In genomic region chr16:91484387-91484786, GRCm38 (mm10) we compare ENCODE assay signal across 7 mouse cellular contexts. TPM values are rescaled to one million over a fixed set of nuclear protein-coding genes. Genes with fewer than 3 reads are reported as not detected.
A peak's percentile ranks its signal among the peaks of the same experiment; 100 is the strongest.
DNase-seq lines count a peak whose midpoint lies in the region; ATAC-seq and TF ChIP-seq lines count a peak whose summit lies in the region.

No protein-coding gene starts in this region.

- no peak for ATAC-seq in lung, embryonic 15.5 days (ENCODE audit: borderline replicate concordance, extremely low read depth, low FRiP score, low TSS enrichment)
- no peak for ATAC-seq in embryonic facial prominence, embryonic 15.5 days (ENCODE audit: insufficient number of reproducible peaks, low FRiP score, low TSS enrichment, low read depth)
- peak; percentile 24; the same call in 1 of the 2 replicates for ATAC-seq in hindbrain, embryonic 15.5 days (ENCODE audit: low FRiP score, low read depth)
- ATAC-seq in midbrain, postnatal 0 days (ENCODE audit: low FRiP score), result peak; percentile 35; the same call in 1 of the 2 replicates

- H3K4me2 ChIP-seq in lung, embryonic 15.5 days, result peak overlapping the region; percentile 63
- H3K4me2 ChIP-seq in embryonic facial prominence, embryonic 15.5 days (replicated peaks), result peak overlapping the region; percentile 65
- H3K4me2 ChIP-seq in hindbrain, embryonic 15.5 days, result peak overlapping the region; percentile 63
- H3K4me2 ChIP-seq in midbrain, postnatal 0 days (ENCODE audit: low read depth, low read length, poor library complexity, severe bottlenecking), result peak overlapping the region; percentile 72

- TF ChIP-seq CTCF in midbrain, postnatal 0 days (IDR thresholded peaks at IDR 0.05), result peak; percentile 1; the same call in 1 of the 2 replicates

- WGBS in lung, embryonic 15.5 days, result 46% methylated on average over 17 of the region's 17 CpGs
- WGBS in embryonic facial prominence, embryonic 15.5 days, result 50% methylated on average over 17 of the region's 17 CpGs
- WGBS in hindbrain, embryonic 15.5 days, result 54% methylated on average over 17 of the region's 17 CpGs
- WGBS in midbrain, postnatal 0 days, result 47% methylated on average over 17 of the region's 17 CpGs

- no peaks in the 10 kb centered on the region for H3K27me3 ChIP-seq in lung, embryonic 15.5 days
- no peaks in the 10 kb centered on the region for H3K27me3 ChIP-seq in embryonic facial prominence, embryonic 15.5 days
- no peaks in the 10 kb centered on the region for H3K27me3 ChIP-seq in hindbrain, embryonic 15.5 days
- H3K27me3 ChIP-seq in midbrain, postnatal 0 days (ENCODE audit: insufficient read depth, low read length), result no peaks in the 10 kb centered on the region

- peak overlapping the region; percentile 51 for H3K9ac ChIP-seq in lung, embryonic 15.5 days
- peak overlapping the region; percentile 42 for H3K9ac ChIP-seq in embryonic facial prominence, embryonic 15.5 days
- H3K9ac ChIP-seq in hindbrain, embryonic 15.5 days, result peak overlapping the region; percentile 99
- H3K9ac ChIP-seq in midbrain, postnatal 0 days (replicated peaks; ENCODE audit: low read length, poor library complexity, severe bottlenecking), result peak overlapping the region; percentile 61

- peaks cover 21% of the 10 kb centered on the region for H3K4me1 ChIP-seq in lung, embryonic 15.5 days
- peaks cover 8% of the 10 kb centered on the region for H3K4me1 ChIP-seq in embryonic facial prominence, embryonic 15.5 days
- peaks cover 36% of the 10 kb centered on the region for H3K4me1 ChIP-seq in hindbrain, embryonic 15.5 days (replicated peaks)
- peaks cover 8% of the 10 kb centered on the region; the same call in 1 of the 2 replicates for H3K4me1 ChIP-seq in midbrain, postnatal 0 days (ENCODE audit: insufficient read depth, low read length)

- H3K4me3 ChIP-seq in lung, embryonic 15.5 days, result peak overlapping the region; percentile 88
- peak overlapping the region; percentile 90 for H3K4me3 ChIP-seq in embryonic facial prominence, embryonic 15.5 days (replicated peaks)
- H3K4me3 ChIP-seq in hindbrain, embryonic 15.5 days, result peak overlapping the region; percentile 98
- H3K4me3 ChIP-seq in midbrain, postnatal 0 days (ENCODE audit: low read depth, low read length), result peak overlapping the region; percentile 95

- no peak for DNase-seq in lung, postnatal 4 days
- no peak for DNase-seq in midbrain, postnatal 0 days (ENCODE audit: low spot score)
- no peak for DNase-seq in frontal cortex, postnatal 36 days (ENCODE audit: low spot score in 2 of 2)
- no peak for DNase-seq in frontal cortex, postnatal 10 days (ENCODE audit: low spot score in 2 of 2)

- peak overlapping the region; percentile 98 for H3K27ac ChIP-seq in lung, embryonic 15.5 days
- peak overlapping the region; percentile 97 for H3K27ac ChIP-seq in embryonic facial prominence, embryonic 15.5 days (replicated peaks)
- peak overlapping the region; percentile 96 for H3K27ac ChIP-seq in hindbrain, embryonic 15.5 days (replicated peaks)
- H3K27ac ChIP-seq in midbrain, postnatal 0 days (ENCODE audit: low read depth, low read length), result peak overlapping the region; percentile 94

- H3K36me3 ChIP-seq in lung, embryonic 15.5 days, result no peaks in the 10 kb centered on the region
- H3K36me3 ChIP-seq in embryonic facial prominence, embryonic 15.5 days, result 0 out of 2 replicates have a peak, but pooled peaks cover 5% of the 10 kb centered on the region
- no peaks in the 10 kb centered on the region for H3K36me3 ChIP-seq in hindbrain, embryonic 15.5 days
- no peaks in the 10 kb centered on the region for H3K36me3 ChIP-seq in midbrain, postnatal 0 days (ENCODE audit: insufficient read depth, low read length)

- no peaks in the 10 kb centered on the region for H3K9me3 ChIP-seq in lung, embryonic 15.5 days
- no peaks in the 10 kb centered on the region for H3K9me3 ChIP-seq in embryonic facial prominence, embryonic 15.5 days (replicated peaks)
- H3K9me3 ChIP-seq in hindbrain, embryonic 15.5 days, result no peaks in the 10 kb centered on the region
- no peaks in the 10 kb centered on the region for H3K9me3 ChIP-seq in midbrain, postnatal 0 days (ENCODE audit: low read length)

RNA-seq across cellular contexts. Expression of gene Ifnar1, which starts 0.7 kb away (rescaled TPM):
- polyA plus RNA-seq in lung, embryonic 15.5 days (2015; fragmentation: Nextera tagmentation; extraction: Ambion mirVana), result 61.5 and 68.0 TPM in 2 replicates
- polyA plus RNA-seq in embryonic facial prominence, embryonic 15.5 days (2015; fragmentation: Nextera tagmentation; extraction: Ambion mirVana), result 57.1 and 57.4 TPM in 2 replicates
- 48.3 and 51.4 TPM in 2 replicates for polyA plus RNA-seq in hindbrain, embryonic 15.5 days (2015; fragmentation: Nextera tagmentation; extraction: Ambion mirVana)
- total RNA-seq in midbrain, postnatal 0 days (2014; rRNA removed), result 61.1 and 78.9 TPM in 2 replicates
- polyA plus RNA-seq in midbrain, postnatal 0 days (2015; fragmentation: Nextera tagmentation; extraction: Ambion mirVana), result 30.9 and 32.4 TPM in 2 replicates

Comparison
In these comparisons a context has a peak if more than half of its experiments do, and no peak if none do; other contexts are left out.
1. ATAC-seq: peak in hindbrain, embryonic 15.5 days (single experiment) and midbrain, postnatal 0 days (single experiment); none in lung, embryonic 15.5 days (single experiment) and embryonic facial prominence, embryonic 15.5 days (single experiment).
2. H3K9ac ChIP-seq: peak in every context shown above with its lines; median percentile 99 in hindbrain, embryonic 15.5 days; 61 in midbrain, postnatal 0 days; 51 in lung, embryonic 15.5 days; 42 in embryonic facial prominence, embryonic 15.5 days.
3. Peak in every context shown above with its lines, with median percentiles within 50 percentile points of each other: H3K27ac ChIP-seq, H3K4me2 ChIP-seq and H3K4me3 ChIP-seq.